Mouse (Mus musculus): ENCODE data around the gene Eef2k.

DNA sequence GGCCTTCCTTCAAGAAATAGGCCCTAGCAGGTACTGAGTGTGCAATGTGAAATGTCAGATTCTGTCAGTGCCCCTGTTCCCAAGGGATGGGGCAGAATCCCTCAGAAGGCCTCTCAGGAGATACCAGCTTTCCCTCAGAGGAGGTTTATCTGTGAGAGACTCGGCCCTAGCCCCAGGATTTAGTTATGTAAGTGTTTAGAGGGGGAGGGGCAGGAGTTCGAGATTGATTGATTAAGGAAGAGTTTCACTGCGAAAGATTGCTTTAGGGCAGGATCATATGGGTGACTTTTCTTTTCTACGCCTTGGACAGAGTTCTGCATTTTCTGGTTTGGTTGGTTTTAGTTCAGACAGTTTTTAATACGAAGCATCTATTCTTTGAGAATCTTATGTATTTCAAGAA, 20.8 kb downstream of the Eef2k start:
- no peak for TF ChIP-seq POLR2A (IDR thresholded peaks at IDR 0.05; ENCODE audit: insufficient read depth, low read length)
- no peak for TF ChIP-seq CTCF (IDR thresholded peaks at IDR 0.05; ENCODE audit: low read depth, low read length)
- no peak for TF ChIP-seq EP300 (IDR thresholded peaks at IDR 0.05; ENCODE audit: insufficient read depth, low read depth, low read length)
